Mouse (Mus musculus) gastrocnemius, adult 18-20 months (tissue): ENCODE data around the gene Dhrs9. TPM values are rescaled to one million over a fixed set of nuclear protein-coding genes. Genes with fewer than 3 reads are reported as not detected.

ENCODE experiments used
- DNase-seq: peaks from one replicate; pipeline ENCODE4 v3.0.0; 2021; ENCODE audit warnings: low spot score
- total RNA-seq, 2 experiments: library from RNA; stranded (reverse); gene quantifications; 2 replicates each; pipeline ENCODE4 v1.2.3; 2021

The Dhrs9 gene
- total RNA-seq, 2 experiments from 2014 or later, result 0.05 TPM; not detected in 1

GRCm38 (mm10) chr2:69418294-69418881 lies 38.1 kb downstream of the Dhrs9 start:
- no peak for DNase-seq

GRCm38 (mm10) chr2:69424829-69425228 lies 44.6 kb downstream of the Dhrs9 start:
- DNase-seq, result no peak

GRCm38 (mm10) chr2:69426081-69426480 lies 45.8 kb downstream of the Dhrs9 start:
- no peak for DNase-seq

GRCm38 (mm10) chr2:69427141-69427540 lies 46.9 kb downstream of the Dhrs9 start:
- DNase-seq, result no peak

- DNase-seq, result peak; percentile 50
Observed at GRCm38 (mm10) chr2:69428116-69428515, 47.9 kb downstream of the Dhrs9 start.

- no peak for DNase-seq
Observed at GRCm38 (mm10) chr2:69441656-69442055, 61.4 kb downstream of the Dhrs9 start.

GRCm38 (mm10) chr2:69445896-69446472 lies 65.7 kb downstream of the Dhrs9 start:
- DNase-seq, result no peak

- DNase-seq, result no peak
Observed at GRCm38 (mm10) chr2:69448581-69448980, 68.3 kb downstream of the Dhrs9 start.

GRCm38 (mm10) chr2:69451128-69451527 lies 70.9 kb downstream of the Dhrs9 start:
- no peak for DNase-seq

Other genes starting within 250 kb of the Dhrs9 start
- 1 to 10 TPM; 2.2 to 3.6 TPM for gene Nostrin, start 244.6 kb upstream of the Dhrs9 start, total RNA-seq
- under 1 TPM; 0.45 to 0.55 TPM for gene Spc25, start 174.3 kb upstream of the Dhrs9 start, total RNA-seq
- gene G6pc2, start 169.4 kb upstream of the Dhrs9 start, total RNA-seq, result not detected
- under 1 TPM in 1 of 2 experiments, not detected in 1; 0.14 TPM for gene Abcb11, start 37.8 kb upstream of the Dhrs9 start, total RNA-seq
- under 1 TPM in 1 of 2 experiments, not detected in 1; 0.30 TPM for gene Lrp2, start 205.6 kb downstream of the Dhrs9 start, total RNA-seq